Mouse (Mus musculus): ENCODE measurements at regions not wholly inside any gene's neighbourhood (a gene's known extent, or its start where the extent isn't known, plus 50 kb on each side); places are given as distances from the start of the nearest gene placed in this dataset.

DNA sequence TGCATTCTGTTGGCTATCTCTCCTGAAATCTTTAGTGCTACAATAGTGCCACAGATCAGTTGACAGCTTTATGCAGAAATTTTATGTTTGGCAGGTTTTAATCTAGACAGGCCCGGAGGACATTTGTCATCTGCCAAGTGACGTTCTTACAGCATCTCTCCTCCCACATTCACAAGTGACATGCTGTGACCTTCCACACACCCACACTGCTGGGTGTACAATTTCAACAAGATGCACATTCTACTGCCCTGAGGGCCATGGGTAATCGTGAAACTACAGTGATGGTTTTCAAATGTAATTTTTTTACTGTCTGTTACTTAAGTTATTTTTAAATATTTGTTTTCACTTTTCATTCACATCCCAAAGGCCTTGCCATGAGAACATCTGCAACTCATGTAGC is 639.2 kb upstream of the Gm11114 start:
- no peak for DNase-seq

DNA sequence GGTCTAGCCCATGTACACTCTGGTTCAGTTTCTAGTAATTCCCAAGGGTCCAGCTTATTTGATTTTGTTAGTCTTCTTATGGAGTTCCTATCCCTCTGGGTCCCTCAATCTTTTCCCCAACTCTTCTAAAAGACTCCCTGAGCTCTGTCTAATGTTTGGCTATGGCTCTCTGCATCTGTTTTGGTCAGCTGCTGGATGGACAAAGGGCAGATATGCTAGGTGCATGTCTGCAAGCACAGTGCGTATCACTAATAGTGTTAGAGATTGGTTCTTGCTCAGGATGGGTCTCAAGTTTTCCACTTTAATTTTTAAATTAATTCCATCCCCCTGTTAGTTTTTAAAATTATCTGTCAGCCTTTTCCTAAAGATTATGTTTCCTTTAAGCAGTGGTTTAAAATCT is 634.2 kb upstream of the Gm11114 start:
- DNase-seq = no peak

DNA sequence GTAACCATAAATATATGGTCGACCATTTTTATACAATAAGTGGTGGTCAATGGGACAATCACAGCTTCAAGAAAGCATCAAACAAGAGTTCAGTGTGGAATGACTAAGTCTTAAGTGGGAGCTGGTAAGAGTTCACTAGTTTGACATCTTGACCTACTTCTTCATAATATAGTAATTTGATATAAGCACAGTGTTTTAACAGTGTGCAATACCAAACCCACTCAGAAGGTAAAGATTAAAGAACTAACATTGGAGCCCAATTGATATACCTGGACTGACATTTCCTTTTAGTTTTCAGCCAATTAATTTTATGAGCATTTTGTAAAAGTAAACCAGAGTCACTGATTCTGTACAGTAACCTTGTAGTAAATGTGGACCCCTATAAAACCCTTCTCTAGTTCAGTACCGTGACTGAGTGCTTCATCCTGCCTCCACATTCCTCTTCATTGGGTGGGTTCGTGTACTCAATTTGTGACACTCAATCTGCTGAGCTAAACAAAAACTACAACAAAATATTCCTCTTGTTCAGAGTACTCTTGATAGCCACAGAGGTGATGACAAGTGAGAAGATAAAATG is 593.9 kb upstream of the Gm11114 start:
- no peak for DNase-seq

DNA sequence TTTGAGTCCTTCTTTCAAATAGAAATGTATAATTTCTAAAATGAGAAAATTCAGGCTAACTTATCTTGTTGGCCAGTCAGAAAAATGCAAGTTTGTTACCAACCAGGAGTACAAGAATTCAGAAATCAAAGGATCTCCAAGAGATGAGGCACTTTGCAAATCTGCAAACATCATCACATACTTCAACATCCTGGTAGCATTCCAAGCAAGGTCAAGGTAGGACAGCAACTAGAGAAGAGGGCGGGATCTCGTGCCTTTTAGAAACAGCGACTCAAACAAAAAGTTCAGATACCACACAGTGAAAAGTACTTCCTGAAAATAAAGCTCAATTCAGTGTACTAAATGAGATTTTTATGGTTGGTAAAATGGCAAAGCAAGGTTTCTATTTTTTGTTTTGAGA is 593.2 kb upstream of the Gm11114 start:
- DNase-seq = no peak

DNA sequence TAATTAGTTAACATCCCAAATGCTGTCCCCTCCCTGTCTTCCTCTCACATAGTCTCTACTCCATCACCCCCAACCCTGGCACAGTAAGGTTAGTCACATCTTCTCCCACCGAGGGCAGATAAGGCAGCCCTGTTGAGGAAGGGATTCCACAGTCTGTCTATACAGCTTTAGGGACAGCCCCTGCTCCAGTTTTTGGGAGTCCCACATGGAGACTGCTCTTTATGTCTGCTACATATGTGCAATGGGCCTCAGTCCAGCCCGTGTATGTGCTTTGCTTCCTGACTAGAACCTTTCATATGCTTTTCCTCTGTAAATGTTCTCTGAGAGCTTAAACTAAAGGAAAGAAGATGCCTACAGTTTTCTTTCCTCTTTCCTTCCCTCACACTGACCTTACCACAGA is 592.1 kb upstream of the Gm11114 start:
- no peak for DNase-seq

DNA sequence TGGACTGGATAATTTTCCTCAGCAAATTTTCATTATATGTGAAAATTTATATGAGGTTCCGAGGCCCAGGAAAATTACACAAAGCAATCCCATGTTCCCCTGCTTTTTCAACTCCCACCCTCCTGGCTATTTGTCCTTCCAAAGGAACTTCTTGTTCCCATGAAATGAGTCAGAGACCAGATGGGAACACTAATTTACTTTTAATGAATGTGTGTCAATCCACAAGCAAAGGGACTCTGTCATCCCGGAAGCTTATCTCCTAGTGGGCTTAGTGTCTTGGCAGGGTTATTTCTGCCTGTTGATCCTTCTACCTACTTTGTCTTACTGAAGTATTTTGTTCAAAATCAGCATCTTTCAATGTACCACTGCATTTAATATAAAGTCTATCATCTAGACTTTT is 573.3 kb upstream of the Gm11114 start:
- DNase-seq = no peak

DNA sequence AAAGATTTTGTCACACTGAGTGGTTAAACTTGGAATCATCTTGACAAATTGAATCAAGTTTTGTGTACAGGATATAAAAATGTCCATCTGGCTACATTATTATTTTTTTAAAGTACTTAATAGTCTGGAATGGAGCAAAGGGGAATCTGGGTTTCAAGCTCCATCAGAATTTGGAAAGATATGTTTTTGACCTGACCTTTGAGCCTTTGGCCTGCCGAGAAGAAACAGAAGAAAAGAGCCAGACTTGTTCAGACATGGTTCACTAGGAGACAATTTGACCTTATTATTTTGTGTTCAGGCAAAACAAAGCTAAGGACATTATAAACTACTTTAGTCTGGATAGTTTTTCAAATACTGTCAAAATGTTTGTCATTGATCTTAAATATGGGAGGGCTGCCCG is 572.2 kb upstream of the Gm11114 start:
- no peak for DNase-seq

DNA sequence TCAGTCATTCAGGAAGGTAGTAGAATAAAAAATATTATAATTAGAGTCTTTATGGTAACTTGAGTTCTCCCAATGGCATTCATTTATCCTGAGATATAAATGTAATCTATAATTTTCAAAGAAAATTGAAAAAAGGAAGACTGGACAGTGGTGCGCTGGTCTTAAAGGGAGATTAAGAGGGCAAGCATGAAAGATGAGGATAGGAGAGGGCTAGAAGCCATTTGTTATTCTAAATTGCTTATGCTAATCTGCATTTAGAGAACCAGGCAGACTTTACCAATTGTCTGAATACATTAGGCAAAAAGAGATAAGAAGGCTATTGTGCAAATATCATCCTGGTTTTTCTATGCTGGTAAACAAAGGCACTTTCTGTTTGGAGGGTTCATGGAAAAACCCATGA is 558.2 kb upstream of the Gm11114 start:
- DNase-seq = no peak

DNA sequence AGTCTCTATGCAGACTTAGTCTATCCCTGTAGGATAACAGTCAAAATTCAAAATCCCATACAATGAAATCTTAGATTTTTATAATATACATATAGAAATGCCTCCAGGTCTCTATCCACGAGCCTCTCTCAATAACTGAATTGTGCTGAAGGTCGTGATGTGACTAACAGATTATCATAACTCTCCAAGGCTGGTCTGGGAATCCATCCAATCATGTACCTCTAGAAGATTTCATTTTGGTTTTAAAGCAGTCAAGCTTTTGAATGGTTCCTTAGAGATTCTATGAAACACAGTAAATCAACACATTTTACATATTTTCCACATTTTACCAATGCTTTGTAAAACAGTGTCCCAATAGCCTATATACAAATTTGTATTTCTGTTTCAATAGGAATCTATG is 557.7 kb upstream of the Gm11114 start:
- DNase-seq = no peak

DNA sequence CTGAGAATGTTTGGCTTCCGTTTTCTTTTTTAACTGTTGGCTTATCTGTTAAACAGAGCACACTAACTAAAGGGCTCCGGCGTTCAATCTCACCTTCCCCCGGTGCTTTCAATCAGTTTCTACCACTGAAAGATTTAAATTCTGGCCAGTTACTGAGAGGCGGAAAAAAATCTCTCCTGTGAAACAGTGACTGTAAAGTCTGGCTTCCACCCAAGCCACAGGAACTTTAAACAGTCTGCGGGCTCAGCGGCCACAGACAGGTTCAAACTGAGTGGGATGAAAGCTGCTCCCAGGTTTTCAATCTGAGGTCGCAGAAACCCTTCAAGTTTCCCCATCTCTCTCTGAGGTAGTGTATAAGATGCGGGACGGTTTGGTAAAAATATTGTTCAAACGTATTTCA is 538.2 kb upstream of the Gm11114 start:
- DNase-seq = no peak

DNA sequence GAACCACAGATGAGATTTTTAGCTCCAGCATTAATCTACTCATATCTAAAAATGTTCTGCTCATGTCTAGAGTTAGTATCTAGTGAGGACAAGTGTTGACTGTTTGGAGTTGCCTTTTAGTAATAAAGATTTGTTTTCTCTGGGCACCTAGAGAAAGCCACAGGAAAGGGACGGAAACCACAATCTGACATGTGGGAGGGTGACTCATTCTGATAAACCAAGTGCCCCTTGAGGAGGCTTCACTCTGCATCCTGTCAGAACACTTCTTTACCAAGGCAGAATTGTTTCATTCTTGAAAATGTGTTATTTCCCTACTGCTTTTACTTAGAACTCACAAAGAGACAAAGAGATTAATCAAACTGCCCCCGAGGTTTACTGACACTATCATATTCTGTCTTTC is 537.4 kb upstream of the Gm11114 start:
- no peak for DNase-seq

DNA sequence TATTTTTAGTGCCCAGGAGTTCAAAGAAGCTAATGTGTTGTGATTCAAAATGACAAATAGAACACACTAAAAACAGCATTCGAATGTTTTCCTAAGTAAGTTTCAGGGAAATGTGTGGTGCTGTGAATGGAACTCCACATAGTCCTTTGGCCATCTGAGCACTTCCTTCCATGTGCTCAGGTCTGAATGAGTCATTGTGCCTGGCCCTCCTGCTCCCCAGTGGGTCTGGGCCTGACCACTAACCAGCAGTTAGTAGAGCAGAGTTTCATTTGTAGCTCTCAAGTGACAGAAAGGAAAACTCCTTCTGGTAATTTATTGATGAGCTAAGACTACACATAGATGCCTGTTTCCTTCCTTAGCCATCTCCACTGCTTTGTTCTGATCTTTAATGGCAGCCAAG is 533.4 kb upstream of the Gm11114 start:
- no peak for DNase-seq

DNA sequence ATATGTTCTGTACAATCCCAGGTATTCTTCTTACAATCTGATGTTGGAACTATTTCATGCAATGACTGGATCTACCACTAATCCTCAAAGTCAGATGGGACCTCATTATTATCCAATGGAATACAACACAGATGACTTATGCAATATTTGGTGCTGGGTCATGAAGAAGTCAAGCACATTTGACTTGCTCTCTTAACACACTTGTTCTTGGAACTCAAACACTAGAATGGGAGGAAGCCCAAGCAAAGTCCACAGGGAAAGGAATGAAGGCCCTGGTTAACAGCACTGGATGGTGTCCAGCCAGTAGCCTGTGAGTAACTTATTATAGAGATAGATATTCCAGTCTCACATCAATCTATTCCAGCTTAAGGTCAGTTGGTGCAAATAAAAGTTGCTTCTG is 486.8 kb upstream of the Gm11114 start:
- no peak for DNase-seq

DNA sequence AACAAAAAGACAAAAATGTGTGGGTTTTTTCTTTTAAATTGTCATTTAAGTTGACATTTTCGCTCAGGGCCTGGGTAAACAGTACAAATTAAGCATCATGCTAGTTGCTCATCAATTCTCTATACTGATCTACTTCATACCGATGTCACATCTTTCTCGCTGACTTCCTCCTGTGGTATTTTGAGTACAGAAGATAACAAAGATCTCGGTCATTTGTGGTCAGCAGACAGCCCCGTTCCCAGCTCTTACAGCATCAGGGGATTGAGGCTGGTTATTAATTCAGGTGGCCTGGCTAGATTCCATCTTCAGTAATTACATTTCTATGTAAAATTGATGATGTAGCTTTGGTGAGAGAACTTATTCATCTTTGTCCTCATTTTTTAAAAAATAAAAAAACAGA is 483.6 kb upstream of the Gm11114 start:
- DNase-seq = no peak

DNA sequence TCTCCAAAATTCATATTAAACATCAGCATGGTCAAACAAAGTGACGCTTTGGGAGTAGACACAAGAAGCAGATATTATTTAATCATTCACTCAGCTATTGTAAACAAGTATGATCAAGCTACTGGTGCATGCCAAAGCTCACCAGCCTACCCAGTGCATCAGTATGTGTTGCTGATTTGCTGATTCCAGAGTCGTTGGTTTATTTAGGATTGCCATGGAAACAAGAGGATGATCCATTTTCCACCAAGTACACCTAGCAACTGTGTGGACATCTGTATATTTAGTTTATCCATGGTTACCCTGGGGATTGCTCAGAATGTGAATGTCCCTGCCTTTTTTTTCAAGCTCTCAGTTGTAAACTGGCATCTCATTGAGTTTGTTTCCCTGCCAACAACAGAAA is 481.9 kb upstream of the Gm11114 start:
- DNase-seq = no peak

DNA sequence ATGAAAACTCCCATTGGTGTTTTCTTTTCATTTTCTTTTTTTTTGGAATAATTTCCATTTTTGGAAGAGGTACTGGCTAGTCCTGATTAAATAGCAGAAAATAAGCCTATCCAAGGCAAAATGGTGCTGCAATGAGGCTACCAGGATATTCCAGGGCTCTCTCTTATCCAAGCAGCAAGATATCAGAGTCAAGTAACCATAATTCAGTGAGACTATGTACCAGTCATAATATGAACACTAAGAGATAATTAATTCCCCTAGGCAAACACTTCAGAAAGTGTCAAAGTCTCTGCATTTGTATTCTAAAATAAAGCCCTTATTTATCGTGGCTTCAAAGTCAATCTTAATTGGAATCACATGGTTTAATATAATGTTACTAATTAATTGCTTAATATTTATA is 475.1 kb upstream of the Gm11114 start:
- DNase-seq = no peak

DNA sequence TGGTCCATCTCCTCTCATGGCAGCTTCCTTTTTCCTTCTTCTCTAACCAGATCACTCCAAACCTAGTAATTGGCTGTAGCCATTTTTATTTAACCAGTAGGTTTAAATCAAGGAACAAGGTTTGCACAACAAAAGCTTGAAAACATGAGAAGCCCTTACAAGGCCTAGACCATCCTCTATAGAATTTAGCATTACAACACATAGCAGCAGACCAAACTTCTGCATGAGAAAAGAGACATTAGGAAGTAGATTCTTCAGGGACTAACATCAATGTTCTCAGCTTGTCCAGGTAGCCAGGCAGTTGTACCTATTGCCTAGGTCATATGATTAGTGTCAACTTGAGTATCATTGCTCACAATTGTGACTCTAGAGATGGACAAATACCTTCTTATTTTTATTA is 468.6 kb upstream of the Gm11114 start:
- no peak for DNase-seq

DNA sequence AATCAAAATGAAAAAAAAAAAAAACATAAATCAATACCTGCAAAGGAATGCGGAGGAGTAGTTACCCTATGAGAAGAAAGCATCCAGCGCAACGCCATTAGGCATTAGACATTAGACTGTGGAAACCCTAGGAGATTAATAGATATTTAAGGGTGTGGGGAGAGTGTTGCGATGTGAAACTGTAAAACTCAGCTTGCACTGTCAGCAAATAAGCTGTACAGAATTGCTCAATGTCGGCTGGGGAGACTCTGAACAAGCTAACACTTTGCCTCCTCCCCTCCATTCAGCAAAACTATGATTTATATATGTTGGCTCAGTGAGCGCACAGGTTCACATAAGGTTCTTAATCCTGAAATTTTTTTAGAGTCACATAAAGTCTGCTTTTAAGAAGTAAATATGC is 451.0 kb upstream of the Gm11114 start:
- DNase-seq = no peak

DNA sequence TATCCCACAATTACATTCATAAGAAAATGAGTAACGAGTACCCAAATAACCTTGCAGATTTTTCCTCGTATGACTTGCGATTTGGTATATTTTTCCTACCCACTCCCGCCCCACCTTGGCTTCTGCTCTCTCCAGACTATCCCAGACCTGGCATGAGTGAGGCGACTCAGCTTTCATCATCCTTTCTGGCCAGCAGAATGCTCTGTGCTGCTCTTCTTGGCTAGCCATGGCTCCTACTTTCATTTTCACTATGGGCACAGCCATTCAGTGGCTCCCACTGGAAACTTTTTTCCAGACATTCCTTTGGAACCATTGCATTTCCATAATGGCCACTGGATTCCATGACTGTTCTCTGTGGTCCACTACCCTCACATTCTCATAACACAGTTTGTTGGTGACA is 449.1 kb upstream of the Gm11114 start:
- DNase-seq = no peak

DNA sequence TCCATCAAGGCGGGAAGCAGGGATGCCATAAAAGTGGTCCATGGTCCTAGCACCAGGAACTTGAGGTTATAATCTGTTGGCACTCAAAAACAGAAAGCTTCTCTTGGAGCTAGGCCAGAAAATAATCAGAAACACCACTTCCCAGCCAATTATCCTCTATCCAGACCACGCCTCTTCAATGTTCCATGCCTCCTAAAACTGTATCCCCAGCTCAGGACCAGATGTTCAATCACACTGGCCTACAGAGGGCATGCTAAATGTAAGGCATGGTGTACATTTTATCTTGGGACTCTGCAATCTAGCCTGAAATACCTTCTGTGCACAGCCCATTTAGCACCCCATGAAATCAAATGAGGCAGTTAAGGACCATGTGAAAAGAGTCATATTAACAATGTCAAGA is 418.4 kb upstream of the Gm11114 start:
- DNase-seq = no peak

DNA sequence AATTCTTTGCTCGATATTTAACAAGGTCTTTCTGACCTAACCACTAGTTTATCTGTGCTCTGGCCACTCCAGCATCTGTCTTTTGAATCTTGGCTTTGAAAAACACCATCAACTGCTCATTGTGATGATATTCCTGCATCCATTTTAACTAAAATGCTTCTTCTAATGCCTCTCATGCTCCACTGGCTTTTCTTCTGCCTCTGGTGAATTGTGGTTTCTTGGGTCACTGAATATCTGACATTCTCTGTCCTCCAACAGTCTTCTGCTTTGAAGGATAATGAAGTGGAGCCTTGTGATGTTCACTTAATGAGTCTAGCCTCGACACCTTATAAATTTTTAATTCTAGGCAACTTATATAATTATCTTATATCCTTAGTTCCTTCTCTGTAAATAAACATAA is 416.5 kb upstream of the Gm11114 start:
- DNase-seq = no peak

DNA sequence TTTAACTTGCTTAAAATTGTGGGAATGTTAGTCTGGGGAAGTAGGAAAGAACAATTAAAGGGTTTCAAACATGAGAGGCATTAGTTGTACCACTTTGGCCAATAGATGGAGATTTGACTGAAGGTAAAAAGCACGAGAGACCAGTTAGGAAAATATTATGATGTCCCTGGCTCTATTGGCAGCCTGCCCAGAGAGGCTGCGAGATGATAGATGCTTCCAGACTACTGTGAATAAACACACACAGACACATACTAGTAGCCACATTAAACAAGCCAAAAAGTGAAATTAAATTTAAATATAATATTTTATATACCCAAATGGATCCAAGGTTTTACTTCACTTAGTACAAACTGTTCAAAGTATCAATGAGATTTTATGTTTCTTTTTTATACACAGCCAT is 411.9 kb upstream of the Gm11114 start:
- no peak for DNase-seq

DNA sequence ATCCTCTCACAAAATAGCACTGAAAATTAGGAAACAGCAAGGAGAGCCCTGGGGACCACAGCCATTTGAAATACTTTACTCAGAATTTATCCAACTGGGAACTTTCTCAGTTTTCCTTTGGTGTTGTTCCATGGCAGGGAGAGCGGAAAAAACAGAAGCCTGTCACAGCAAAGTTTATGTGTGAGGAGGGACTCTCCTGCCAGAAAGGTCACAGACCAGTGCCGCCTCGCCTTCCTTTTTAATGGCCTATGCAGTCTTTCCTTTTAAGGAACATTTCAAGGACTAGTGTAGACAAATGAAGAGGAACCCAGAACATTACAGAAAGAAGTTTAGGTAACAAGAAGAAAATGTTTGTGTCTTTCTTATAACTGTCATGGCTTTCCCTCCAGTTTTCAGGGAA is 406.3 kb upstream of the Gm11114 start:
- no peak for DNase-seq

DNA sequence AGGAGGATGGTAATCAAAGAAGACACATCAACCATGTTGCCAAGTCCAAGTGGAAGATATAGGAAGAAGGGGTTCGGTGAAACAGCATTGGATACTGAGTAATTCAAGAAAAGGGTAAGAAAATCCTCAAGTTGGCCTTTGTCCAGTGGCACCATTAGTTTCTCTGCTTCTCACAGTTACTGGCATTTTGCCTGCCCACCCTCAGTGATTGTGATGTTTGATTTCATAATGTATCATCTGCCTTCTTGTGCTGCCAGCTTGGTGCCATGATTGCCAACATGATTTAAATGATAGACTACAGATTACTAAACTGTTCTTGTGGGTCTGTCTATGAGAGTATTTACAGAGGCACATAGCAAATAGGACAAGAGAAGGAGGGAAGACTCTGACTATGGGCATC is 399.3 kb upstream of the Gm11114 start:
- DNase-seq = no peak

DNA sequence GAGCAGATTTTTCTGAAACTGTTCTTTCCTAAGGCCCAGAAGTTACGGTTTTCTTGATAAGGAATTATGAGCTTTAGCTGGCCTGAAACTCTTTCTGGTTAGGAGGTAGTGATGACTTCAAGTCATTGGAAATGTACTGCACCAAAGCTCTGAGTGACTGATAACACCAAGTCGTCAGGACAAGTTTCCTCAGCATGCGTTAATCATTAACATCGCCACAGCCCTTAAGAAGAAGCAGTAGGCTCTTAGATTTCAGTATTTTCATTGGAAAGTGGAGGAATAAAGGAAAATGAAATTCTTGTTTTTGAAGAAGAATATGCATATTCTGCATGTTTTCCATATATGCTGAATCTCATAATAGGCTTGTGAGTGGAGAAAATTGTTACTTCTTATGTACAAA is 390.3 kb upstream of the Gm11114 start:
- no peak for DNase-seq

DNA sequence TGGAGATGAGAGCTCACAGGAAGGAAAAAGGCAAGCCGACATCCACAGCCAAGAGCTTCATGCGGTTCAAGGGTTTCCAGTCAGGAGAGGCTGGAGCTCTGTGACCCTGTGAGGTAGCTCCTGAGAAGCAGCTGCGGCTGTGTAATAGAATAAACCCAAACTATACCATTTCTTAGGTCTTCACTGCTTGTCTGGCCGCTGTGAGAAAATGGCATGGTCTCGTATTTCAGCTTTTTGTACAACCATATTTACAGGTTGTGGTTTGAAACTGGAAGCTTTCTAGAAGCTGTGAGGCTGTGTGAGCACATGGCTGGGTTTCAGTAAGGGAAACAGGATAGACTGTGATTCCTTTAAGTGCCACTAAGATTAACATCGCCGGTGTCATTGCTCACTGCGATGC is 388.6 kb upstream of the Gm11114 start:
- no peak for DNase-seq

All from cerebellum, adult 8-10 months (tissue).